Mouse (Mus musculus): ENCODE results near the gene Chd3. TPM values are rescaled to one million over a fixed set of nuclear protein-coding genes. Genes with fewer than 3 reads are reported as not detected.
"Not testable (repeated sequence)": the region's sequence is repeated elsewhere in the genome, so short reads cannot be mapped to it uniquely, and the experiment has no call there.

Gene Chd3
- polyA plus RNA-seq, 1 experiment from 2014 or later, result 53.0 TPM

GRCm38 (mm10) chr11:69396772-69397171, 27.6 kb upstream of the Chd3 start:
- Histone ChIP-seq H3K4me3 (ENCODE audit: low read depth, low read length) (peak overlapping the region; percentile 67; the same call in 1 of the 2 replicates), H3K9ac (ENCODE audit: low read length) (peak overlapping the region; percentile 92; the same call in 1 of the 2 replicates), H3K27ac (ENCODE audit: low read depth, low read length) (no peak overlapping the region), H3K27me3 (ENCODE audit: control insufficient read depth, insufficient read depth, low read length) (peaks cover 2% of the 10 kb centered on the region; the same call in 1 of the 2 replicates), H3K36me3 (ENCODE audit: control insufficient read depth, insufficient read depth, low read length) (peaks cover 12% of the 10 kb centered on the region; the same call in 1 of the 2 replicates), H3K4me2 (ENCODE audit: low read depth, low read length, severe bottlenecking) (peak overlapping the region; percentile 77), H3K9me3 (ENCODE audit: control insufficient read depth, low read length) (no peaks in the 10 kb centered on the region), H3K4me1 (replicated peaks; ENCODE audit: control insufficient read depth, insufficient read depth, low read length) (peaks cover 35% of the 10 kb centered on the region)
- DNase-seq (ENCODE audit: low spot score) (peak; percentile 71), ATAC-seq (replicated peaks; ENCODE audit: low FRiP score) (no peak)
- WGBS, result 22% methylated on average over 11 of the region's 11 CpGs

GRCm38 (mm10) chr11:69395634-69396373, 26.6 kb upstream of the Chd3 start:
- ATAC-seq (replicated peaks; ENCODE audit: low FRiP score) (peak; percentile 84), DNase-seq (ENCODE audit: low spot score) (peak; percentile 97)
- Histone ChIP-seq H3K4me1 (replicated peaks; ENCODE audit: control insufficient read depth, insufficient read depth, low read length) (peaks cover 31% of the 10 kb centered on the region), H3K9ac (ENCODE audit: low read length) (peak overlapping the region; percentile 92), H3K27me3 (ENCODE audit: control insufficient read depth, insufficient read depth, low read length) (peaks cover 2% of the 10 kb centered on the region; the same call in 1 of the 2 replicates), H3K4me2 (ENCODE audit: low read depth, low read length, severe bottlenecking) (peak overlapping the region; percentile 77), H3K27ac (ENCODE audit: low read depth, low read length) (peak overlapping the region; percentile 91), H3K9me3 (ENCODE audit: control insufficient read depth, low read length) (no peaks in the 10 kb centered on the region), H3K4me3 (ENCODE audit: low read depth, low read length) (peak overlapping the region; percentile 67), H3K36me3 (ENCODE audit: control insufficient read depth, insufficient read depth, low read length) (peaks cover 7% of the 10 kb centered on the region; the same call in 1 of the 2 replicates)
- WGBS, result 1% methylated on average over 48 of the region's 48 CpGs

GRCm38 (mm10) chr11:69395235-69395633, 26.0 kb upstream of the Chd3 start, which contains the start of the genes Naa38 and Cyb5d1:
Gene Naa38, plus strand, starts transcription at chr11:69395487.
Gene Cyb5d1, minus strand, starts transcription at chr11:69395631.
- Histone ChIP-seq H3K27ac (ENCODE audit: low read depth, low read length) (peak within 1 kb of the TSS; percentile 91), H3K4me2 (ENCODE audit: low read depth, low read length, severe bottlenecking) (peak within 1 kb of the TSS; percentile 77), H3K9ac (ENCODE audit: low read length) (peak within 1 kb of the TSS; percentile 92), H3K4me1 (replicated peaks; ENCODE audit: control insufficient read depth, insufficient read depth, low read length) (peaks cover 31% of the 10 kb centered on the region), H3K4me3 (ENCODE audit: low read depth, low read length) (peak within 1 kb of the TSS; percentile 67)
- not testable (repeated sequence) for H3K27me3 ChIP-seq (ENCODE audit: control insufficient read depth, insufficient read depth, low read length); H3K36me3 ChIP-seq (ENCODE audit: control insufficient read depth, insufficient read depth, low read length); H3K9me3 ChIP-seq (ENCODE audit: control insufficient read depth, low read length)
- under 1% methylated on average over 23 of the region's 24 CpGs for whole genome bisulfite sequencing
- peak; percentile 70 for ATAC-seq (replicated peaks; ENCODE audit: low FRiP score)
- peak; percentile 89 for DNase-seq (ENCODE audit: low spot score)

DNA sequence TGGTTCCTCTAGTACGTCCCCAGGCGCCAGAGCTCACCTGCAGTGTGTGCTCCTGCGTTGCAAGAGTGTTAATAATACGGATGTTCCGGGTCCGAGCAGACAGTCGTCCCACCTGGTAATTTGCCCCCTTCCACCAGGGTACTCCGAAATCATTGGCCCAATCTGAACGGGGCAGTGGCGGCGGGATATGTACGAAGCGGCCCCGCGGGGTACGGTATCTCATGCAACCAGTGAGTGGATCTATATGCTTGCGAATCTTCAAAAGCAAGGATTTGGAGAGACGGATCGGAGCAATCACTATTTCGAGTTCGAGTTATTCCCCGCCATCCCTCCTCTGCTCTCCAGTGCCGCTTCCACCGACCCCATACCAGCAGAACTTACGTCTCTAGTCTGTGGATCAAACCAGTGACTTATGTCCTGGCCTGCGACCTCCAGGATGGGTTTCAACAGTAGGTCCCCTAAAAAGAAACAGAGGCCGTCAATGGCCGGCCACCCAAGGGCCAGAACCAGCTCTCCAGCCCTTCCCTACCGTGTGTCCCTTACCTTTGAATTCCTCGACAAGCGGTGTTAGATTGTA, 25.5 kb upstream of the Chd3 start:
- H3K9me3 ChIP-seq (ENCODE audit: control insufficient read depth, low read length); H3K36me3 ChIP-seq (ENCODE audit: control insufficient read depth, insufficient read depth, low read length); ATAC-seq (replicated peaks; ENCODE audit: low FRiP score); H3K27ac ChIP-seq (ENCODE audit: low read depth, low read length); H3K27me3 ChIP-seq (ENCODE audit: control insufficient read depth, insufficient read depth, low read length): not testable (repeated sequence)
- 3% methylated on average over 31 of the region's 31 CpGs for WGBS
- DNase-seq (ENCODE audit: low spot score), result peak; percentile 61
- Histone ChIP-seq H3K4me3 (ENCODE audit: low read depth, low read length) (peak overlapping the region; percentile 67), H3K4me2 (ENCODE audit: low read depth, low read length, severe bottlenecking) (peak overlapping the region; percentile 77), H3K4me1 (replicated peaks; ENCODE audit: control insufficient read depth, insufficient read depth, low read length) (peaks cover 29% of the 10 kb centered on the region), H3K9ac (ENCODE audit: low read length) (peak overlapping the region; percentile 92)

- H3K4me3 ChIP-seq (ENCODE audit: low read depth, low read length), result no peak overlapping the region
- DNase-seq (ENCODE audit: low spot score) (peak; percentile 72), ATAC-seq (replicated peaks; ENCODE audit: low FRiP score) (no peak)
- H3K9ac ChIP-seq (ENCODE audit: low read length), result no peak overlapping the region
- peaks cover 3% of the 10 kb centered on the region for H3K4me1 ChIP-seq (replicated peaks; ENCODE audit: control insufficient read depth, insufficient read depth, low read length)
- WGBS, result 53% methylated on average over 10 of the region's 10 CpGs
- no peak overlapping the region for H3K27ac ChIP-seq (ENCODE audit: low read depth, low read length)
- H3K36me3 ChIP-seq (ENCODE audit: control insufficient read depth, insufficient read depth, low read length), result no peaks in the 10 kb centered on the region
- no peaks in the 10 kb centered on the region for H3K27me3 ChIP-seq (ENCODE audit: control insufficient read depth, insufficient read depth, low read length)
- H3K4me2 ChIP-seq (ENCODE audit: low read depth, low read length, severe bottlenecking), result no peak overlapping the region
- H3K9me3 ChIP-seq (ENCODE audit: control insufficient read depth, low read length), result no peaks in the 10 kb centered on the region
These were observed 21.3 kb upstream of the Chd3 start for GRCm38 (mm10) chr11:69390400-69391034.

DNA sequence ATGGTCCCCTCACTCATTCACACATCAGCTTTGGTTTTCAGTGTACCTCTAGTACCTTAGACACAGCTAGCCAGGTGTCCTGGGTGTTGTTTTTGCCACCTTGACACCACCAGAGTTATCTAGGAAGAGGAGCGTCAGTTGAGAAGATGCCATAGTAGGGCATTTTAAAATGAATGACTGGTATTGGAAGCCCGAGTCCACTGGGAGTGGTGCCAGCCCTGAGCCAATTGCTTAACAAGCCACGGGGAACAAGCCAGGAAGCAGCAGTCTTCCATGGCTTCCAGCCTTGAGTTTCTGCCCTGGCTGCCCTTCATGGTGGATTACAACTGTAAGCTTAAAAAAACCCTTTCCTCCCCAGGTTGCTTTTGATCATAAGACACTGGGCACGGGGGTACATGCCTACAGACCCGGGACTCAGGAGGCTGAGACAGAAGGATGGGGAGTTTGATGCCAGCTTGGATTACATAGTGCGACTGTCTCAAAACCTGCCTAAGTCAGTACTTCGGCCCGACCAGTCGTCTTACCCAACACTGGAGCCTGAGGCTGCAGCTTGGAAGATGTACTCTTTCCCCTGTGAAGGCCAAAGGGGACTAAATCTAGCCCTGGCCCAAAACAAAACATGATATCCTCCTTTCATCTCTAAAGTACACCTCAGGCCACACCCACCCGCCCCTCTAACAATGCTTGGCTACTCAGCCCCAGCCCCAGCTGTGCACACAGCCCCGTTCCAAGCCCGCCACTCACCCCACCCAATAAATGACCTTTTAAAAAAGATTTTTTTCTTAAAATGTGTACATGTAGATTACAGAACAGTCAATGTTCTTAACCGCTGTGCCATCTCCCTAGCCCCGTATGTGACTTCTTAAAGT, 20.6 kb upstream of the Chd3 start:
- no peaks in the 10 kb centered on the region for H3K9me3 ChIP-seq (ENCODE audit: control insufficient read depth, low read length)
- no peak for ATAC-seq (replicated peaks; ENCODE audit: low FRiP score)
- DNase-seq (ENCODE audit: low spot score), result no peak
- 67% methylated on average over 14 of the region's 14 CpGs for WGBS
- H3K9ac ChIP-seq (ENCODE audit: low read length), result no peak overlapping the region
- no peaks in the 10 kb centered on the region for H3K36me3 ChIP-seq (ENCODE audit: control insufficient read depth, insufficient read depth, low read length)
- H3K27ac ChIP-seq (ENCODE audit: low read depth, low read length), result no peak overlapping the region
- no peak overlapping the region for H3K4me2 ChIP-seq (ENCODE audit: low read depth, low read length, severe bottlenecking)
- no peaks in the 10 kb centered on the region for H3K27me3 ChIP-seq (ENCODE audit: control insufficient read depth, insufficient read depth, low read length)
- peaks cover 3% of the 10 kb centered on the region for H3K4me1 ChIP-seq (replicated peaks; ENCODE audit: control insufficient read depth, insufficient read depth, low read length)
- no peak overlapping the region for H3K4me3 ChIP-seq (ENCODE audit: low read depth, low read length)

DNA sequence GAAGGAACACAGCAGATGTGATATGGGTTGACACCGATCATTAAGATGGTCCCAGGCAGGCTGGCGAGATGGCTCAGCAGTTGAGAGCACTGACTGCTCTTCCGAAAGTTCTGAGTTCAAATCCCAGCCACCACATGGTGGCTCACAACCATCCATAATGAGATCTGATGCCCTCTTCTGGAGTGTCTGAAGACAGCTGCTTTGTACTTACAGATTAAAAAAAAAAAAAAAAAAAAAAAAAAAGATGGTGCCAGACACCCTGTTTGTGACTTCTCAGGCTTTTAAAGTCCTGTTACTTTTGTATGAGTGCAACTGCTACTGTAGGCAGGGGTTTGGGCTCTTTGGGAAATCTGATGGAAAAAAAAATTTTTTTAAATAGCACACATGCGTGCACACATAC, 19.5 kb upstream of the Chd3 start:
- DNase-seq (ENCODE audit: low spot score), result no peak
- no peaks in the 10 kb centered on the region for H3K36me3 ChIP-seq (ENCODE audit: control insufficient read depth, insufficient read depth, low read length)

DNA sequence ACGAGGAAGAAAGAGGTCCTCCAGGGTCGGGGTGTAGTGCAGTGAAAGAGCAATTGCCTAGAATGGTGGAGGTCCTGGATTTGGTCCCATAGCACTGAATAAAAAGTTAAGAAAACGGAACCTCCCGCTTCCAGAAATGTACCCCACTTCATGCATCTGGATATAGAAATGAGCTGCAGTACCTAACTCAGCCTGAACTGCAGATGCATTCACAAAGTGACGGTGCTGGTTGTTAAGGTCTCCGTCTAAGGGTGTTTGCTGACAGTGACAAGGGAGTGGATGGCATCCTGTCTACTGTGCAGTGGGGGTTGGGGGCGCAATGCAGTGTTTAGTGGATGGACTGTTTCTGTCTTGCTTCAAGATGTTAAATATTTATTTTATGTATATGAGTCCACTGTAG, 17.6 kb upstream of the Chd3 start:
- no peak for ATAC-seq (replicated peaks; ENCODE audit: low FRiP score)
- Histone ChIP-seq H3K27ac (ENCODE audit: low read depth, low read length) (no peak overlapping the region), H3K4me2 (ENCODE audit: low read depth, low read length, severe bottlenecking) (no peak overlapping the region), H3K27me3 (ENCODE audit: control insufficient read depth, insufficient read depth, low read length) (no peaks in the 10 kb centered on the region), H3K36me3 (ENCODE audit: control insufficient read depth, insufficient read depth, low read length) (no peaks in the 10 kb centered on the region), H3K4me3 (ENCODE audit: low read depth, low read length) (no peak overlapping the region), H3K9me3 (ENCODE audit: control insufficient read depth, low read length) (no peaks in the 10 kb centered on the region), H3K9ac (ENCODE audit: low read length) (no peak overlapping the region), H3K4me1 (replicated peaks; ENCODE audit: control insufficient read depth, insufficient read depth, low read length) (no peaks in the 10 kb centered on the region)
- no peak for DNase-seq (ENCODE audit: low spot score)
- WGBS, result 81% methylated on average over 7 of the region's 7 CpGs

More for the DNA sequence above, 19.5 kb upstream of the Chd3 start:
- ATAC-seq (replicated peaks; ENCODE audit: low FRiP score), result no peak
- Histone ChIP-seq H3K27ac (ENCODE audit: low read depth, low read length) (no peak overlapping the region), H3K4me1 (replicated peaks; ENCODE audit: control insufficient read depth, insufficient read depth, low read length) (no peaks in the 10 kb centered on the region), H3K4me2 (ENCODE audit: low read depth, low read length, severe bottlenecking) (no peak overlapping the region), H3K9me3 (ENCODE audit: control insufficient read depth, low read length) (no peaks in the 10 kb centered on the region), H3K27me3 (ENCODE audit: control insufficient read depth, insufficient read depth, low read length) (no peaks in the 10 kb centered on the region), H3K4me3 (ENCODE audit: low read depth, low read length) (no peak overlapping the region), H3K9ac (ENCODE audit: low read length) (no peak overlapping the region)
- WGBS, result 95% methylated on average over 4 of the region's 4 CpGs
